Mouse (Mus musculus): ENCODE data around the gene Mybpc2. TPM values are rescaled to one million over a fixed set of nuclear protein-coding genes. Genes with fewer than 3 reads are reported as not detected.

Mybpc2 gene
- polyA plus RNA-seq, 2 experiments, result 0.03 to 0.15 TPM

DNA sequence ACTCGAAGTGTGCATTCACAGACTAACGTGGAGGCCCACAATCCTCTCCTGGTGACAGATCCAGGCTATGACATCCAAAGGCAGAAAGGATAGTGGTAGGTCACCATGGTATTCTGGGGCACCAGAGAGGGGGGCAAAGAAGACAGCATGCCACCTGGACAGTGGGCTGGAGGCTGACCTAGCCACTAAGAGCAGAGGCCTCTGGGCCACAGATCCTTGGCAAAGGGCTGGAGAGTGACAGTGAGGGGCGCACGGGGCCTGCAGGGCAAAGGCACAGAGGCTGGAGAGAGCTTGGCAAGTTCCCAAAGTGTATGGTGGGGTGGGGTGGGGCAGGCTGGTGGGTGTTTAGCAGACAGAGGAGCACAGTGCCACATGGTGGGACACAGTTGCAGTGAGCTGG, 34.2 kb downstream of the Mybpc2 start:
- TF ChIP-seq POLR2A (IDR thresholded peaks at IDR 0.05; ENCODE audit: borderline replicate concordance, extremely low read depth, insufficient read depth, insufficient read length), result no peak
- peaks cover 2% of the 10 kb centered on the region; the same call in 1 of the 2 replicates for H3K4me1 ChIP-seq (ENCODE audit: control insufficient read depth, insufficient read depth, low read length)
- WGBS, result 92% methylated on average over 4 of the region's 4 CpGs
- ATAC-seq (ENCODE audit: low FRiP score, low read depth) (no peak), DNase-seq (ENCODE audit: low spot score) (no peak)
- no peak overlapping the region for H3K4me3 ChIP-seq (replicated peaks; ENCODE audit: low read length)
- peaks cover 59% of the 10 kb centered on the region for H3K36me3 ChIP-seq (ENCODE audit: control insufficient read depth, insufficient read depth, low read length)
- H3K9me3 ChIP-seq (ENCODE audit: control insufficient read depth, low read length), result no peaks in the 10 kb centered on the region
- no peak overlapping the region for H3K4me2 ChIP-seq (replicated peaks; ENCODE audit: low read depth, low read length, severe bottlenecking)
- no peak overlapping the region for H3K9ac ChIP-seq (ENCODE audit: low read depth, low read length, severe bottlenecking)
- H3K27ac ChIP-seq (replicated peaks; ENCODE audit: low read depth, low read length), result no peak overlapping the region
- H3K27me3 ChIP-seq (ENCODE audit: control insufficient read depth, insufficient read depth, low read length), result no peaks in the 10 kb centered on the region

DNA sequence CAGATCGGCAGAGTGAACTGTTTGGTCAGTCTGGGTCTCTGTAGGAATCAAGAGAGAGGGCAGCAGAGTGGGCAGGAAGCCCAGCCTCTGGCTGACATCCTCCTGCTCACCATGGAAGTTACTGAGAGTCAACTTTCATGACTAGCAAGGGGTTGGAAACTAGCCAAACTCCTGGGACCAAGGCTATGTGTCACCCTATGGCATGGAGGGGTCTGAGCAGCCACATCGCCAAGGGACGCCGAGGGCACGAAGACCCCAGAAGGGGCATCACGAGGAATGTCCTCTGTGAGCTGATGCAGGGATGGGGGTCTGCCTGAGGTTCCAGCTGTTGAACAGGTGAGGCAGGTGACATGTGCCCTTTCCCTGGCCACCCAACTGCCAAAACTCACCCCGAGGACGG, 35.9 kb downstream of the Mybpc2 start:
- no peak for DNase-seq (ENCODE audit: low spot score)
- ATAC-seq (ENCODE audit: low FRiP score, low read depth), result no peak
- WGBS, result 88% methylated on average over 8 of the region's 8 CpGs
- no peak overlapping the region for H3K4me3 ChIP-seq (replicated peaks; ENCODE audit: low read length)
- no peak overlapping the region for H3K9ac ChIP-seq (ENCODE audit: low read depth, low read length, severe bottlenecking)
- no peaks in the 10 kb centered on the region for H3K9me3 ChIP-seq (ENCODE audit: control insufficient read depth, low read length)
- H3K36me3 ChIP-seq (ENCODE audit: control insufficient read depth, insufficient read depth, low read length), result peaks cover 52% of the 10 kb centered on the region
- no peaks in the 10 kb centered on the region for H3K27me3 ChIP-seq (ENCODE audit: control insufficient read depth, insufficient read depth, low read length)
- no peaks in the 10 kb centered on the region for H3K4me1 ChIP-seq (ENCODE audit: control insufficient read depth, insufficient read depth, low read length)
- H3K27ac ChIP-seq (replicated peaks; ENCODE audit: low read depth, low read length), result no peak overlapping the region
- H3K4me2 ChIP-seq (replicated peaks; ENCODE audit: low read depth, low read length, severe bottlenecking), result no peak overlapping the region
- no peak for TF ChIP-seq POLR2A (IDR thresholded peaks at IDR 0.05; ENCODE audit: borderline replicate concordance, extremely low read depth, insufficient read depth, insufficient read length)

DNA sequence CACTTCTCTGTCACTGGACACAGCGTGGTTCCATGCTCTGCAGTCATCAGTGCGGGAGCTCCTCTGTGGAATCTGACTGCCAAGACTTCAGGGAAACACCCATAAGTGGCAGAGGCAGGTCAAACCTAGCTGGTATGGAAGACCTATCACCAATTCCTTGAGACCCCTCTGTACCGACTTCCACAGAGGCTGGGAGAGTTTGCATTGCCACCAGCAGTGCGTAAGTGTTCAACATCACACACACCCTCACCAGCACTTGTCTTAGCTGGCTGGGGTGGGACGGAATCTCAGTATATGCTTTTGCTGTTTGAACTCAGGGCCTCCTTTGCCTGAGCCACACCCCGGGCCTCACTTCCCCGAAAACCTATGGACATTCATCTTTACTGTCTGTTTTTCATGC, 36.5 kb downstream of the Mybpc2 start:
- no peak for TF ChIP-seq POLR2A (IDR thresholded peaks at IDR 0.05; ENCODE audit: borderline replicate concordance, extremely low read depth, insufficient read depth, insufficient read length)
- Histone ChIP-seq H3K4me2 (replicated peaks; ENCODE audit: low read depth, low read length, severe bottlenecking) (no peak overlapping the region), H3K36me3 (ENCODE audit: control insufficient read depth, insufficient read depth, low read length) (peaks cover 49% of the 10 kb centered on the region), H3K27ac (replicated peaks; ENCODE audit: low read depth, low read length) (no peak overlapping the region), H3K27me3 (ENCODE audit: control insufficient read depth, insufficient read depth, low read length) (no peaks in the 10 kb centered on the region), H3K9me3 (ENCODE audit: control insufficient read depth, low read length) (no peaks in the 10 kb centered on the region), H3K4me3 (replicated peaks; ENCODE audit: low read length) (no peak overlapping the region), H3K9ac (ENCODE audit: low read depth, low read length, severe bottlenecking) (no peak overlapping the region), H3K4me1 (ENCODE audit: control insufficient read depth, insufficient read depth, low read length) (no peaks in the 10 kb centered on the region)
- no peak for DNase-seq (ENCODE audit: low spot score)
- no peak for ATAC-seq (ENCODE audit: low FRiP score, low read depth)
- WGBS, result 85% methylated on average over 7 of the region's 7 CpGs

DNA sequence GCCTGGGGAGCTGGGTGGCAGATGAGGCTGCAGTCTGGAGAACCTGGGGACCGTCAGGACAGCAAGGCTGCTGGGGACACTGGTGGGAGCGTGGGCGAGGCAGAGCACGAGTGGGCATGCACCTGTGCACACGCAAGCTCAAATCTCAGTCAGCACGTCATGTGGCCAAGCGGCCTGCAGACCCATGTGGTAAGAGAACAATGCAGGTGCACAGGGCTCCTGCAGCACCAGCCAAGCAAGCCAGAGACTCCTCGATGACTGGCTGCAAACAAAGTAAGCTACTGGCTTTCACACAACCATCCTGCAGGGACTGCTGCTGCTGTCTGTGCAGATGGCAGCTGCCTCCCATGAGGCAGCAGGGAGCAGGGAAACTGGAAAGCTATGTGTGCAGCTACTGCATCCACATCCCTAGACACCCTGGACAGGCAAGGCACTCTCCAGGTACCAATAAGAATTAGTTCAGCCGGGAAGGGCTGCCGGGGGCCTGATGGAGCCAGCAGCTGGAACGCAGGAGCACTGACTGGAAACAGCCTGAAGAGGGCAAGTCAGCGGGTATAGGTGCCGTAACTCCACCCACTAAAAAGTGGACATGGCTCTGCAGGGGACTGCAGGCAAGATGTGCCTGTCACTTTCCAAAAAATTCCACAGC, 37.4 kb downstream of the Mybpc2 start:
- Histone ChIP-seq H3K27me3 (ENCODE audit: control insufficient read depth, insufficient read depth, low read length) (0 out of 2 replicates have a peak, but pooled peaks cover 4% of the 10 kb centered on the region), H3K36me3 (ENCODE audit: control insufficient read depth, insufficient read depth, low read length) (peaks cover 40% of the 10 kb centered on the region), H3K4me3 (replicated peaks; ENCODE audit: low read length) (no peak overlapping the region), H3K4me2 (replicated peaks; ENCODE audit: low read depth, low read length, severe bottlenecking) (no peak overlapping the region), H3K9ac (ENCODE audit: low read depth, low read length, severe bottlenecking) (no peak overlapping the region), H3K27ac (replicated peaks; ENCODE audit: low read depth, low read length) (no peak overlapping the region), H3K9me3 (ENCODE audit: control insufficient read depth, low read length) (no peaks in the 10 kb centered on the region), H3K4me1 (ENCODE audit: control insufficient read depth, insufficient read depth, low read length) (no peaks in the 10 kb centered on the region)
- no peak for TF ChIP-seq POLR2A (IDR thresholded peaks at IDR 0.05; ENCODE audit: borderline replicate concordance, extremely low read depth, insufficient read depth, insufficient read length)
- DNase-seq (ENCODE audit: low spot score) (no peak), ATAC-seq (ENCODE audit: low FRiP score, low read depth) (no peak)
- 67% methylated on average over 13 of the region's 13 CpGs for WGBS

DNA sequence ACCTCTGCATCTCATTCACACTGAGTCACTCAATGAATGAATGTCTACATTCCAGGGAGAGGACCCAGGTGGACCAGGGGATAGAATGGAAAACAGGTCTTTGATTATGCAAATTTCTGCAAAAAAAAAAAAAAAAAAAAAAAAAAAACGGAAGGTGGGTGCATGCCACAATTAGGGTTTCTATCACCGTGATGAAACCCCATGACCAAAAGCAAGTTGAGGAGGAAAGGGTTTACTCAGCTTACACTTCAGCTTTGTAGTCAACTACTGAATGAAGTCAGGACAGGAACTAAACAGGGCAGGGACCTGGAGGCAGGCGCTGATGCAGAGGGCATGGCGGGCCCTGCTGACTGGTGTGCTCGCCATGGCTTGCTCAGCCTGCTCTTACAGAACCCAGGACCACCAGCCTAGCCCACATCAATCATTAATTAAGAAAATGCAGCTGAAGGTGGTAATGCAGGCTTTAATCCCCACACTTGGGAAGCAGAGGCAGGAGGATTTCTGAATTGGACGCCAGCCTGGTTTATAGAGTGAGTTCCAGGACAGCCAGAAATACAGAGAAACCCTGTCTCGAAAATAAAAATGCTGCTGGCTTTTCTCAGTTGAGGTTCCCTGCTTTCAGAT, 38.8 kb downstream of the Mybpc2 start:
- TF ChIP-seq POLR2A (IDR thresholded peaks at IDR 0.05; ENCODE audit: borderline replicate concordance, extremely low read depth, insufficient read depth, insufficient read length), result no peak
- Histone ChIP-seq H3K4me1 (ENCODE audit: control insufficient read depth, insufficient read depth, low read length) (no peaks in the 10 kb centered on the region), H3K27me3 (ENCODE audit: control insufficient read depth, insufficient read depth, low read length) (0 out of 2 replicates have a peak, but pooled peaks cover 4% of the 10 kb centered on the region), H3K36me3 (ENCODE audit: control insufficient read depth, insufficient read depth, low read length) (peaks cover 26% of the 10 kb centered on the region), H3K4me2 (replicated peaks; ENCODE audit: low read depth, low read length, severe bottlenecking) (no peak overlapping the region), H3K27ac (replicated peaks; ENCODE audit: low read depth, low read length) (no peak overlapping the region), H3K4me3 (replicated peaks; ENCODE audit: low read length) (no peak overlapping the region), H3K9ac (ENCODE audit: low read depth, low read length, severe bottlenecking) (no peak overlapping the region), H3K9me3 (ENCODE audit: control insufficient read depth, low read length) (no peaks in the 10 kb centered on the region)
- no peak for ATAC-seq (ENCODE audit: low FRiP score, low read depth)
- DNase-seq (ENCODE audit: low spot score), result no peak
- 75% methylated on average over 7 of the region's 7 CpGs for WGBS

All from limb, embryonic 14.5 days (tissue).